Mouse (Mus musculus) stomach, postnatal 0 days (tissue): ENCODE results near the gene Clmp.

Experiments used
- CTCF ChIP-seq: IDR thresholded peaks from 2 replicates; pipeline ENCODE4 v1.5.1; 2016; ENCODE audit warnings: antibody characterized with exemption, low read depth, mild to moderate bottlenecking, moderate library complexity
- EP300 ChIP-seq: optimal IDR thresholded peaks from 2 replicates; pipeline ENCODE3; 2016; ENCODE audit warnings: antibody characterized with exemption

DNA sequence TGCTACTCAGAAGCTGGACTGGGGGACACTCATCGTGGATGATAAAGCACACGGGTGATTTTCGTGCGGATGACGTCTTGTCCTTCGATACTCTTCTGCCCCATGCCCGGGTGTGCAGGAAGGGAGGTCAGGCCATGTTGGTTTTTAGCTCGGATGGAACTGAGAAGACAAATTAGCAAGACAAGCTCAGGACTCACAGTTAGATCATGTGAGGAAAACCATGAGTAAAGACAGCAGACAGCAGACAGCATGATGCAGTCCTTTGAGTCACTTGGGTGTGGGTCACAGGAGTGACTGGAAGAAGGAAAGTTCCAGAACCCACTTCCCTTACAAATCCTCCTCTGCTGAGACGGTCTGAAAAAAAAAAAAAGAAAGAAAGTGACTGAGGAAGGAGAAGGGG is 61.5 kb downstream of the Clmp start:
- TF ChIP-seq CTCF (no peak), EP300 (no peak)
